Mouse (Mus musculus) retina, adult 2 months (tissue): ENCODE results near the gene Trip11.
"Not testable (repeated sequence)": the region's sequence is repeated elsewhere in the genome, so short reads cannot be mapped to it uniquely, and the experiment has no call there.

Experiments used
- DNase-seq: peaks from one replicate; pipeline ENCODE4 v3.0.0-alpha.2; 2012; ENCODE audit warnings: low read depth, low spot score

The Trip11 gene

DNA sequence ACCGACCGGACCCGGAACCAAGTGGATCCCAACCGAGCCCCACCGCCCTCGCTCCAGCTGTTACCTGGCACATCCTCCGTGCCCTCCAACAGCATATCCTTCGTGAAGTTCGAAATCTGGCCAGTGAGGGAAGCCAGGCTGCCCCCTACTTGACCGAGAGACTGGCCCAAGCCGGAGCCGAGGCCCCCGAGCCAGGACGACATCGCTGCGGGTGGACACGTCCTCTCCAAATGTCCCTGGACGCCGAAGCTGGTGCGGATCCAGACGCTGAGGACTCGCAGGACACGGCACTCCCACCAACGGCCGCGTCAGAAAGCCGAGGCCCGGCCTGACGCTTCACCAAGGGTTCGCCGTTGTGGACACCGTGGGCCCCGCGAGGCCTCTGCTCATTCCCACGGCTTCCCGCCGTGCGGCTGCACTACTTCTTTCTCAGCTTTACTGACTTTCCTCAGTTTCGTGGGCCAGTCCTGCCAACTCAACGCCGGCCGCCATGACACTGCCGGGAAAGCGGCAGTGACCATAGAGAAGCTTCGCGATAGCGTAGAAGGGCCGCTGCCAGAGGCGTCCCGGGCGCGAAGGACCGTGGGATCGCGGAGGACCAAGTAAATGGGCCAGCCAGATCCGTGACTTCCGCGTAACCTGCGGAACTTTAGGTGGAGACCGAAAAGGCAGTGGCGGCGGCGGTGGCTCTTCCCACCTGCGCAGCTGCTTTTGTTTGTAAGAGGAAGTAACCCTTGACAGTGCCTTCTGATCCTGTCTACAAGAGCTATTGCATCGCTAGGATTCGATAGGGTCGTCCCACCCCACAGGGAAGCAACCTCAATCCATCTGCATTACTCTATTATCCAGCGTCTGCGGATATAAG is at the start of gene Trip11:
Gene Trip11 (minus strand): TSS at position 642 of the 865 bp plus-strand sequence.
- DNase-seq, result peak; percentile 82

DNA sequence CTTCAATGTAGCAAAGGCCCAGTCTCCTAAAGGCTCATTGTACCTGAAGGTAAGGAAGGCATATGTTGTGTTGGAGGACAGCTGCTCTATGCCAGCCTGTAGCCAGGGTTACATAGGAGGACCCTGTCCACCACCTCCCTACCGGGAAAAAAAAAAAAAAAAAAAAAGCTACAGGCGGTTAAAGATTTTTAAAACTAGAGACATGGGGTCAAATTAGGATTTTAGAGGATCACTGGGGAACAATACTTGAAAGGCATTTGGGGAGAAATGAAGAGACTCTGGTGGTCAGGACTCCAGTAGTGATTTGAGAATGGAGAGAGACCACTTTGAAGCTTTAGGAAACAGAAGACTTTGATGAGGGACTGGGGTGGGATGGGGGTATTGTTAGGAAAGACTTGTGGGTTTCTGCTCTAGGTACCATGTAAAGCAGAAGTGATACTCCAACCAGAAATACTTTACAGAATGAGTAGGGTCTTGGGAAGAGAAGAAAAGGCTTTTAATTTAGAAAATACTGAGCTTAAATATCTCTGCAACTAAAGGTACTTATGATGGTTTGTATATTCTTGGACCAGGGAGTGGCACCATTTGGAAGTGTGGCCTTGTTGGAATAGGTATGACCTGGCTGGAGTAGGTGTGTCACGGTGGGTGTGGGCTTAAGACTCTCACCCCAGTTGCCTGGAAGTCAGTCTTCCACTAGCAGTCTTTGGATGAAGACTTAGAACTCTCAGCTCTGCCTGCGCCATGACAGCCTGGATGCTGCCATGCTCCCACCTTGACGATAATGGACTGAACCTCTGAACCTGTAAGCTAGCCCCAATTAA is 46.1 kb upstream of the Trip11 start:
- not testable (repeated sequence) for DNase-seq

DNA sequence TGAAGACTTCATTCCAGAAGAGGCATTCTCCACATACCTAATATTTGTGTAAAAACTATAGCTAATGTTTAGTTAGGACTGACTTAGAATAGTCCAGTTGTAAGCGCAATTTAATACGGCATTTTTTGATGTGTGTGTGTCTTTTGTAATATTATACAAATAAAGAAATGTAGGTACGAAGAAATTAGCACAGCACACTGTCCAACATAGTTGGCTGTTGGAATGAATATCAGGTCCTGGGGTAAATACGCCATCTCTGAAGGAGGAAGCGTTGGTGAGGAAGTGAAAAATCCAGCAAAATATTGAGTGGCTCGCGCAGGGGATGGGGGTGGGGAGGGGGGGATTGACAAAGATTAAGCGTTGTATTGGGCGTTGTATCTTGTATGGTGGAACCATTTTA is 45.5 kb upstream of the Trip11 start:
- DNase-seq, result no peak

DNA sequence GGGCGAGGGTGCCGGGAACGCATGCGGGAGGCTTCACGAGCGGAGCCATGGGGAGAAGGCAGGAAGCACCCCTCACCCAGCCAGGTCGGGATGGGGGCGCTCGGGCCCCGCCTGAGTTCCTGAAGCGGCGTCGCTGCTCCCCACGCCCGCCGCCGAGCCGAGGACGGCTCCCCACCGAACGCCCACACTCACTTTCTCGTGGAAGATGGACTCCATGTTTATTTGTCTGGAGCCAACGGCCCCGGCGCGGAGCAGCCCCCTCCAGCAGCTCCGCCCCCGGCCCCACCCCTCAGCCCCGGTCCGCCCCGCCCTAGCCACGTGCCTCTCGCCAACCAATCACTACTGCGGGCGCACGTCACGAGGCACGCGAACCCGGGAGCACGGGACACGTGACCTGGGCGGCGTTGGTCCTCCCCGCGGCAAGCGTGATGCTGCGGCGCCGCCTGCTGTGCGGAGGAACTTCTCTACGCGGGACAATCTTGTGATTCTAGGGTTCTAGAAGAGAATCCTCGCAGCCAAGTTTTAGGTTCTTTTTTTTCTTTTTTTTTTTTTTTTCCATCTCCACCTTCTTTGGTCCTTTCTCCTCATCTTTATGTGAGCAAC is 45.0 kb upstream of the Trip11 start, which contains the start of gene Atxn3:
Gene Atxn3 (minus strand): TSS at position 305 of the 603 bp plus-strand sequence.
- DNase-seq, result peak; percentile 92

DNA sequence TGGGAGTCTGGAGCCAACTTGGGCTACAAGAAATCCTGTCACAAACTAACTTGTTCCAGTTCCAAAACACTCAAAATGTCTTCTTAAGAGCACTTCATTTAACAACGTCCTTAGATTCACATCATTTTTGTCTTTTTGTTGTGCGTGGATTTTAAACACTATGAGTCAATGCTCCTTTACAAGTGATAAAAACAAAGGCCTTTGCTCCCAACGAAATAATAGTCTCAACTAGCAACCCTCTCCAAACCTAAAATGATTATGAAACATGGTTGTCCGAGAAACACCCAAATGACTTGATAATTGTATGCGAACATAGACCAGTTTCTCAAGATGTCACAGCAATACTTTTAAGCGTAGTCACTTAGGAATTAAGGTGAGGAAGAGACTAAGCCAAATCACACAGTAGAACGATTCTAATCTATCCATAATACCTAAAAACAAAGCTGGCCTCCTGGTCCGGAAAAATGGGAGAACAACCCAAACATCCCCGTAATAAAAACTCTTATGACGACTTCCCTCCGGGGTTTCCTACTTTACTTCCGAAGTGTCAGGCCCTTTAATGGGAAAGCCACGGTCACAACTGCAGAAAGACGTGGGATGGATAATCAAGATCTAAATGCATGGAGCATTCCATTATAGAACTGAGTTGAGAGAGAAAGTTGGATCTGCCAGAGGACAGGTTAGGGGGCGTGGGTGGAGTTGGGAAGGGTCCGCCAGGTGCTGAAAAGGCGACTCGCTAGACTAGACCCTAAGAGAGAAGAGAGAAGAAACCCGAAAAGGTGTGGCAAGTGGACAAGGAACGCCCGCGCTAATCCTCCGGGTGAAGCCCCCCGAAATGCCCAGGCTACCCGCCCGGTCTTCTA is 44.2 kb upstream of the Trip11 start:
- DNase-seq, result no peak

DNA sequence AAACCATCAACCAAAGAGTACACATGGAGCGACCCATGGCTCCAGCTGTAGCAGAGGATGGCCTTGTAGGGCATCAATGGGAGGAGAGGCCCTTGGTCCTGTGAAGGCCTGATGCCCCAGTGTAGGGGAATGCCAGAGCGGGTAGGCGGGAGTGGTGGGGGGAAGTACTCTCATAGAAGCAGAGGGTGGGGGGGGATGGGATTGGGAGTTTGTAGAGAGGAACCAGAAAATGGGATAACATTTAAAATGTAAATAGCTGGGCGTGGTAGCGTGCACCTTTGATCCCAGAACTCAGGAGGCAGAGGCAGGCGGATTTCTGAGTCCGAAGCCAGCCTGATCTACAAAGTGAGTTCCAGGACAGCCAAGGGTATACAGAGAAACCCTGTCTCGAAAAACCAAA is 42.8 kb upstream of the Trip11 start:
- DNase-seq, result not testable (repeated sequence)

DNA sequence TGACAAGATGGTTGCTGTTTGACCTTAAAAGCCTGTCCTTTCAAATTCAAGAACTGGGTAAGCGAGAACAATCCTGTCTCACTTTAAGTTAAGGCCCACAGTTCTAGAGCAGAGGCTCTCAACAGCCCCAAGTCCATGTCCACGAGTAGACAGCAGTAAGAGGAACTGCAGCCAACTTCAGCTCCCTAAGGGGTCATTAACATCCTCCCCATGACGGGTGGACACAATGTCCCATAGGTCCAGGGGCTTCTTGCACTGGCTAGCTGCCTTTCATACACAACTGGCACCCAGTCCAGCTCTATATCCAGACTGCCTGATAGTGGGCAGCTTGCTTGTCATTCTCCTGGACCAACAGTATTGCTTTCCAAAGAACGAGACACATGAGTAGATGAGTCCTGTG is 35.7 kb upstream of the Trip11 start:
- no peak for DNase-seq

DNA sequence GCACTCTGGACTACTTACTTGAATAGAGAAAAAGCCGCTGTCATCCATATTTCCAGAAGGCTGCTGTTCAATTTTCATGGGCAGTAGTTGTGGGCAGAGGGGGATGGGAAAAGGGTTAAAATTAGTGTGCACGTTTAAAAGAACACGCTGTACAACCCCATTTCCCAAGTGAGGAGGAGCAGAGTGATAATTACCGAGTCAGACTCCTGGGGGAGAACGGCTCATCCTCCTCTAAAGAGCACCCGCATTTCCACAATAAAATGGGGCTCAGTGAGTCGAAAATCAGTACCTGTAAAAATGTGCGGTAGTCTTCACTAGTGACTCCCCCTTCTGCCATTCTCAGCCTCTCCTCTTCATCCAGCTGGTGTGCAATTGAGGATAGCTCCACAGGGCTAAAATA is 34.9 kb upstream of the Trip11 start:
- DNase-seq, result no peak

DNA sequence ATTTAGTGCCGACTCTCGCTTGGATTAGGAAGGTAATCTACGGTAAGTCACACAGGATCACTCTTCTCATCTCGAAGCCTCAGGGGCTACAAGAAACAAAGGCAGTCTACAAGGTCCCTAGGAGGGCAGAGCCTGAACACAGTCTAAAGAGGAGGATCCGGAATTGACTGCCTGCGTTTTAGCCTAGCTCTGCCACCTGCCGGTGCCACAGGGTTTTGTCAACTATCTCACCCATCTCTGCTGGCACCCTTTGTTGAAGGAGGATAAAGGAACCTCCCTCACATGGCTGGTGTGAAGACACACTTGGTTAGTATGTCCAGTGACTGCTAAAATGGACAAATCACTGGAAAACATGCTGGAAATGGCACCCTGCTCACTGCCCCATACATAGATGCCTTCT is 24.5 kb upstream of the Trip11 start:
- DNase-seq, result no peak

DNA sequence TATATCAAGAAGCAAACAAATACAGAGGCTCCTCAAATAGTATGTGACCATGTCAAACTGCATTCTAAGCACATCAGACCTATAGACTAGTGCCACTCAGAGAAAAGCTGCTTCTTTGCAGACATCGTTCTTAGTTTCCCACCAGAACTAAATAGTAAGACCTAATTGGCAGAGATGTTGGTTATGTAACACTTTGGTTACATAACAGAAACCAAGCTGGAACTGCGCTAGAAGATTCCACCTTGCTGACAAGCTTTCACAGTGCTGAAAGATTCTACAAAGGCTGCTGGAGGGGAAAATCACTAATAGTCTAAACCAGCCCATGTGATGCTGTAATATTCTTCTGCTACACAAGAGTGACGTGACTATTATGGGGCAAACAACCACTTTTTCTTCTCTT is 22.2 kb upstream of the Trip11 start:
- DNase-seq, result no peak

DNA sequence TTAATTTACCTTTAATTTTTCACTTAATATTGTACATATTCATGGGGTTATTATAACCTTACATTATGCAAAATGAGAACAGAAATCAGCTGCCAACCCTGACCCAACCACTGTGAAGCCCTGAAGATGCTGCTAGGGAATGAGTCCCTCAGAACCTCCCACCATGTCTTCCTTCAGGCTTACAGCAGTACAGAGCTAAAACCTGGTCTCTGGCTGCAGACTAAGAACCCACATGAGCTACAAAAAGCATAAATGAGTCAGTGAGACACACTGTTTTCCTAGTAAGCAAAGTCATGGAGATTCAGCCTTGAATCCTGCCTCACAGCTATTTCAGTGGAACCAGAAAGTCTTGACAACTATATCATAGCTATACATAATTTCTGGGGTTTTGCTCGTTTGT is 15.4 kb upstream of the Trip11 start:
- DNase-seq, result no peak

DNA sequence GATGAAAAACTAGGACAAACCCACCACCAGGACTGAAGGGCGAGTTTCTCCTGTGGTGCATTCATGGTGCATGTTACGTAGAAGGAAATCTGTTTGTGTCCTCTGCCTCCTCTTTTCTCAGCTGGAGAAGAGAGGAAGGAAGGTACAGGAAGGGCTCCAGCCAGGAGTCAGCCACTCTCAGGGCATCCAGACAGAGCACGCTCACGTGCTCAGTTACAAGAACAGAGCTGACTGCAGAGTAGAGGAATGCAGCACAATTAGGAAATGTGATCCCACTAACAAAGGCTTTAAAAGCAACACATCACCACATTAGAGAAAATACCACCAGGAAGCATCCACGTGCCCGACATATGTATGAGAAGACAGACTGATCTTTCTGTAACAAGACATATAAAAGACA is 9.2 kb upstream of the Trip11 start:
- no peak for DNase-seq

DNA sequence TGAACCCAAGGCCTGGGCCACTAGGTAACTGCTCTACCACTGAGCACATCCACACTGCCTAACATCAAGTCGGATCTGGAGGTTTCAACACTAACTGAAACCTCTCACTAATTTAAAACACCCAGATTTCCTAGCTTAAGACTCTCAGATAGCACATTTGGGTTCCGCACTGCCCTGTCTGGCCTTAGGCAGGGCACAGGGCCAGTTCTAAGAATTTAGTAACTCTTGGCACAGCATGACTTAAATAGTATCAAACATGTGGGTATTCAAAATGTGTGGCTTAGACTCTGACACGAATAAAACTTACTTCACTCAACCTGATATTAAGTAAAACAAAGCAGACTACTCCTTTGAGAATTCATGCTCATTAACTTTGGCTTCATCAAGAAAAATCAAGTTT is 6.8 kb upstream of the Trip11 start:
- no peak for DNase-seq

DNA sequence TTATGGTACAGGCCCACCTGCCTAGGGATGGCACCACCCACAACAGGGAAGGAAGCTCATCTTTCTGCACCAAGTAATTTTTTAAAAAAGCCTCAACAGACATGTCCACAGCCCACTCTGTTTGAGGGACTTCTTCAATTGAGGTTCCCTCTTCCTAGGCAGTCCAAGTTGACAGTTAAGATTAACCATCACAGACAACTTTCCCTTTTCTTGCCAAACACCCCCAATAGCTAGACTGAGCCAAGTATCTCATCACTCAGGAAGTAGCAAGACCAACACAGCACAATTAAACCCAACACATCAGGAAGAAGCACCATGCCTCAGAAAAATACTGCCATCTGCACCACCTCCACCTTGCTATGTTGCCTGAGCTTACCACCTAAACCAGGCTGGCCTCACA is 4.1 kb upstream of the Trip11 start:
- no peak for DNase-seq

DNA sequence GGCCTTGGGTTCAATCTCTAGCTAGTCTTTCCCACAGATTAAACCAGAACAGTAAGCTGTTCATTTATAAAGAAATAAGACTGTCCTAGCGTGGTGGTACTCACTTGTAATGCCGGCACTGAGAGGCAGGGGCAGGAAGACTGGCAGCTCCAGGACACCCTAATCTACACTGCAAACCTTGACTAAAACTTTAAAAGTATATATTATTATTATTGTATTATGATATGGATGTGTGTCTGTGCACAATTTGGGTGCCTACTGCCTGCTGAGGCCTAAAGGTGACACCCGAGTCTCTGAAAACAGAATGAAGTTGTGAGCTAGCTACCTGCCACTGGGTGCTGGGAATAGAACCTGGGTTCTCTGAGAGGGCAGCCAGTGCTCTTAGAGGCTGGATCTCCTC is 1.7 kb downstream of the Trip11 start:
- DNase-seq, result no peak

DNA sequence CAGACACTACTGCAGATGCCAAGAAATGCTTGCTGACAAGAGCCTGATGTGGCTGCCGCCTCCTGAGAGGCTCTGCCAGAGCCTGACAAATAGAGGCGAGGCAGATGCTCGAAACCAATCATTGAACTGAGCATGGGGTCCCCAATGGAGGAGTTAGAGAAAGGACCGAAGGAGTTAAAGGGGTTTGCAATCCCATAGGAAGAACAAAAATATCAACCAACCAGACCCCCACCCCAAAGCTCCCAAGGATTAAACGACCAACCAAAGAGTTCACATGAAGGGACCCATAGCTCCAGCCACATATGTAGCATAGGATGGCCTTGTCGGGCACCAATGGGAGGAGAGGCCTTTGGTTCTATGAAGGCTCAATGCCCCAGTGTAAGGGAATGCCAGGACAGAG is 2.7 kb downstream of the Trip11 start:
- DNase-seq, result no peak

DNA sequence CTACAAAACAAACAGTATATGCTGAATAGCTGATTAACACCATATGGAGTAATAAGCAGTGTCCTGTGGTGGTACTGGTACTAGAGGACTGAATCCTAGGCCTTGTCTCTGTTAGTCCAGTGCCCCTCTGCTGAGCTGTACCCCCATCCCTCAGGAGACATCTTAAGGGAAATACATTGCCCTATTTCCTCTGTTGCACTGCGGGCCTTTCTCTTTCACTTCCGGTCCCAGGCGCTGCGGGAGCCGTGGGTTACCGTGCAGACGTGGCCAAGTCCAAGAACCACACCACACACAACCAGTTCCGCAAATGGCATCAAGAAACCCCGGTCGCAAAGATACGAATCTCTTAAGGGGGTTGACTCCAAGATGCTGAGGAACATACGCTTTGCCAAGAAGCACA is 7.2 kb downstream of the Trip11 start:
- no peak for DNase-seq

DNA sequence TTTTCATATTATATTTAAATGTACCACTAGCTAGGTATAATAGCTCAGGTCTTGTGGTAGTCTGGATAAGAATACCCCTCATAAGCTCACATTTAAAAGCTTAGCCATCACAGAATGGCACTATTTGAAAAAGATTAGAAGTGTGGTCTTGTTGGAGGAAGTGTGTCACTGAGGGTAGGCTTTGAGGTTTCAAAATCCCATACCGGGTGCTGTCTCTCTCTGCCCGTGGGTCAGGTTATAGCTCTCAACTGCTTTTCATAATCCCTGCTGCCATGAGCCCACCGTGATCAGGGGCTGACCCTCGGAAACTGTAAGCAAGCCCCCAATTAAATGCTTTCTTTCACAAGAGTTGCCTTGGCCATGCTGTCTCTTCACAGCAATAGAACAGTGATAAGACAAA is 8.2 kb downstream of the Trip11 start:
- no peak for DNase-seq

DNA sequence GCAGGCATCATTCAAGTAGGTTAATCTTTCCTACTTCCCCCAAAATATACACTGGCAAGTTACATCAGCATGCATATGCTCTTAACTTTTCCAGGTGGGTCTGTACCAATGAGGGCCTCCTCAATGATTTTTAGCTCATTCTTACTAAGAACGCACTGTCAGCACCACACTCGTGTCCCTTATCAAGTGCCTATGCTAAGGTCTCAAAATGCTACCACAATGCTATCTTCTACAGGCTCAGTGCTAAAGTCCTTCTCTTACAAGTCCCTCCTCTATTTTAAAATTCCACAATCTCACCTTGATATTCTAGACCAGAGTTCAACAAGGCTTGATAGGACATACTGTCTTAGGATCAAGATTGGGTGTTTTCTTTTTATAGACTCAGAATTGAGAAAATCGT is 8.9 kb downstream of the Trip11 start:
- no peak for DNase-seq

DNA sequence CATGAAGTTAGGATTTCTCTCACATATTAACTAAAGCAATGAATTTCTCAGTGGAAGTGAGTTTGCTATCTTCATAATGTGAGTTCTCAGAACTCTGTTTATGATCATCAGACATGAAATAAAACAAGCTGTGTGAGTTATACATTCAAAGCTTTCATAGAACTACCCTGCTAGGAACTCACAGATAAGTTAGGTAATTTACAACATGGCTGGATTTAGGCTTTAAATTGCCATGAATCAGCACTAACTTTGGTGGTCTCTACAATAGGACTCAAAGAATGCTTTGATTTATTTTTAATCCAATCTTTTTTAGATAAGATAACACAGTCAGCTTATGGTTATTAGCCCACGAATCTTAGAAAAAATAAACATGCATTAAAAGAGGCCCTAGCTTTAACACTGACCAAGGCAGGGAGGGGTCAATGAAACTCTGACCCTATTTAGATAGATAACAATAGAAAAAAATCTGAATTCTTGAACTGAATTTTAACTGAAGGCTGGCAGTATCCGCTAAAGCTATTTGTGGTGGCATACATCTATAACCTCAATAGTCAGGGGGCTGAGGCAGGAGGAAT is 13.3 kb downstream of the Trip11 start:
- no peak for DNase-seq

DNA sequence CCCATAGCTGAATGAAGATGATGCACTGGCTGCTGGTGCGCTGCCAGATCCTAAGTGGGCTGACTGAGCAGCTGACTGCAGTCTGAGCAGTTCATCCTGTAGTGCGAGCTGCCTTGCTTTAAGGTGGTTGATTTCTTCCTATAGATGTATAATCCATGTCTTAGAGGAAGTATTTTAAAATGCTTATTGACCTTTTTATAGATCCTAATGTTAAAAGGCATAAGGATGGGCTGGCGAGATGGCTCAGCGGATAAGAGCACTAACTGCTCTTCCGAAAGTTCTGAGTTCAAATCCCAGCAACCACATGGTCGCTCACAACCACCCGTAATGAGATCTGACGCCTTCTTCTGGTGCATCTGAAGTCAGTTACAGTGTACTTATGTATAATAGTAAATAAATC is 14.1 kb downstream of the Trip11 start:
- no peak for DNase-seq
